Mouse (Mus musculus): ENCODE results near the gene Tbc1d30. TPM values are rescaled to one million over a fixed set of nuclear protein-coding genes. Genes with fewer than 3 reads are reported as not detected.
"Not testable (repeated sequence)": the region's sequence is repeated elsewhere in the genome, so short reads cannot be mapped to it uniquely, and the experiment has no call there.

Tbc1d30 gene
- polyA plus RNA-seq, 1 experiment from 2014 or later = 1.4 TPM

DNA sequence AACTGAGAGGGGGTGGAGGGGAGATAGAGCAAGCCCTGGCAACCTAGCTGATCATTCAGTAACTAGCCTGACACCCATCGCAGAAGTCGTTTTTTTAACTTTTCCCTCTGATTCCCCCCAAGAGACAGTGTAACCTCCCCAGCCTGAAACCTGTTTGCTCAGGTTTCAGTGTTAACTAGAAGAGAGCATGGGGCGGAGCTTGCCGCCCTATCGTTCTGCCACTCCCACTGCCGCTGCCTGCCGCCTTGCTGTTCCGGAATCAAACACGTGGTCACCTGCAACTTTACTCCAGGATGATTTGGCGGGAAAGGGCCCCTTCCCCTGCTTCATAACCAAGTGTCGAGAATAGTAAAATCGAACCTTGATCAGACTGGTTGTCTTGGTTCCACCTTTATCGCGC is 14.5 kb downstream of the Tbc1d30 start:
- H3K4me2 ChIP-seq = 0 out of 2 replicates have a peak overlapping the region, but pooled peaks have one; percentile 17
- H3K36me3 ChIP-seq; H3K27ac ChIP-seq; H3K9me3 ChIP-seq (replicated peaks); H3K9ac ChIP-seq; H3K4me1 ChIP-seq (replicated peaks); ATAC-seq (replicated peaks; ENCODE audit: insufficient number of reproducible peaks, insufficient read depth, low FRiP score, low read depth); H3K4me3 ChIP-seq; H3K27me3 ChIP-seq: not testable (repeated sequence)
- 48% methylated on average over 14 of the region's 14 CpGs for WGBS

DNA sequence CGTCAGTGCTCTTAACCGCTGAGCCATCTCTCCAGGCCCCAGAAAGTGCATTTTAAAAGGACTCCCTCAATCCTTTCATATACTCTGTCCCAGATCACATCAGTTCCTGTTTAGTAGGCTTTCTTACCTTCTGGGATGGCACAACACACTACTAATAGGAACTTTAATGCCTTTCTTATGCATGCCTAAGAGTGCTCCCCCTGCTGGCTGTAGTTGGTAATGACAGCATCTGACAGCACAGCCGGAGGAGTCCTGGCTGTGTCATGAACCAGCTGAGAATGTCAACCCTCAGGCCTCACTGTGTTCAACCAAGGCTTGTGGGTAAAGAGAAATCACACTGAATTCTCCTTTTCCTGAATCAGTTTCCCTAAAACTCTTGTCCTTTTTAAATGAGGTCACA is 16.5 kb downstream of the Tbc1d30 start:
- no peak overlapping the region for H3K27ac ChIP-seq
- H3K4me2 ChIP-seq = no peak overlapping the region
- 75% methylated on average over 3 of the region's 3 CpGs for WGBS
- H3K27me3 ChIP-seq = no peaks in the 10 kb centered on the region
- no peak for ATAC-seq (replicated peaks; ENCODE audit: insufficient number of reproducible peaks, insufficient read depth, low FRiP score, low read depth)
- no peaks in the 10 kb centered on the region; the same call in 1 of the 2 replicates for H3K36me3 ChIP-seq
- H3K9me3 ChIP-seq (replicated peaks) = no peaks in the 10 kb centered on the region
- no peak overlapping the region for H3K4me3 ChIP-seq
- H3K4me1 ChIP-seq (replicated peaks) = no peaks in the 10 kb centered on the region
- H3K9ac ChIP-seq = no peak overlapping the region

- no peak overlapping the region for H3K9ac ChIP-seq
- H3K36me3 ChIP-seq = no peaks in the 10 kb centered on the region; the same call in 1 of the 2 replicates
- H3K27me3 ChIP-seq = no peaks in the 10 kb centered on the region
- H3K4me3 ChIP-seq = no peak overlapping the region
- WGBS = 11% methylated on average over 7 of the region's 7 CpGs
- H3K9me3 ChIP-seq (replicated peaks) = no peaks in the 10 kb centered on the region
- no peak overlapping the region for H3K27ac ChIP-seq
- H3K4me2 ChIP-seq = no peak overlapping the region
- no peak for ATAC-seq (replicated peaks; ENCODE audit: insufficient number of reproducible peaks, insufficient read depth, low FRiP score, low read depth)
- no peaks in the 10 kb centered on the region for H3K4me1 ChIP-seq (replicated peaks)
These were observed 20.1 kb downstream of the Tbc1d30 start for GRCm38 (mm10) chr10:121330940-121331339.

DNA sequence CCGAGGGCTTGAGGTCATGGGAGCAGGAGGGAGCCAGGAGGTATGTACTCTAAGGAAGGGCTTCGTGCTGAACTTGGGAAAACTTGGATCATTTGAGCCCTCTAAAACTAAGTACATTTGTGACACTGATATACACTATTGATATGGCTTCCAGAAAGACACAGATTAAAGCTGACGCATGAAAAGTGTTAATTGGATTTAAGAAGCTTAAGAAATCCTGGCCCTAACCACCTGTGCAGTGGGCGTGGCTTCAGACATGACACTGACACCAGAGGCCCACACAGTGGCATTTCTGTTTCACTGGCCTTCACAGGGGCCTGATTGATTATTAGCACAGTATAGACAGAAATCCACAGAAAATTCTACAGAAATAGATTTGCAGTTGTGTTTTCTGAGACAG is 21.5 kb downstream of the Tbc1d30 start:
- 74% methylated on average over 4 of the region's 4 CpGs for WGBS
- no peak overlapping the region for H3K4me2 ChIP-seq
- H3K9ac ChIP-seq = no peak overlapping the region
- ATAC-seq (replicated peaks; ENCODE audit: insufficient number of reproducible peaks, insufficient read depth, low FRiP score, low read depth) = no peak
- H3K4me1 ChIP-seq (replicated peaks) = no peaks in the 10 kb centered on the region
- H3K4me3 ChIP-seq = no peak overlapping the region
- no peaks in the 10 kb centered on the region; the same call in 1 of the 2 replicates for H3K36me3 ChIP-seq
- no peak overlapping the region for H3K27ac ChIP-seq
- no peaks in the 10 kb centered on the region for H3K27me3 ChIP-seq
- H3K9me3 ChIP-seq (replicated peaks) = no peaks in the 10 kb centered on the region

DNA sequence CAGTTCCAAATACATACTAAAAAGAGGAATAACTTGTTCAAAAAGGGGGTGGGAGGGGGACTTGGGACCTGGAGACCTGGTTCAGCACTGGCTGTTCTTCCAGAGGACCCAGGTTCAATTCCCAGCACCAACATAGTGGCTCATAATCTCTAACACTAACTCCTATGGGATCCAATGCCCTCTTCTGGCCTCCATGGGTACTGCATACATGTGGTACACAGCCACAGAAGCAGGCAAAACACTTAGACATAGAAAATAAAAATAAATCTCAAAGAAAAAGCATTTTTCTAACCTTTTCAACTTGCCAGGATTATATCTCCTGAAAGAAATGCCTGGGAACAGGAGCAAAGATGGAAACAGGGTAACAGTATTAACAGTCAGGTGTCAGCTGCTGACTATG is 24.9 kb downstream of the Tbc1d30 start:
- Histone ChIP-seq H3K9me3 (replicated peaks) (no peaks in the 10 kb centered on the region), H3K36me3 (no peaks in the 10 kb centered on the region), H3K27ac (no peak overlapping the region), H3K9ac (no peak overlapping the region), H3K4me1 (replicated peaks) (peaks cover 3% of the 10 kb centered on the region), H3K4me2 (no peak overlapping the region), H3K4me3 (no peak overlapping the region), H3K27me3 (no peaks in the 10 kb centered on the region)
- ATAC-seq (replicated peaks; ENCODE audit: insufficient number of reproducible peaks, insufficient read depth, low FRiP score, low read depth) = no peak

DNA sequence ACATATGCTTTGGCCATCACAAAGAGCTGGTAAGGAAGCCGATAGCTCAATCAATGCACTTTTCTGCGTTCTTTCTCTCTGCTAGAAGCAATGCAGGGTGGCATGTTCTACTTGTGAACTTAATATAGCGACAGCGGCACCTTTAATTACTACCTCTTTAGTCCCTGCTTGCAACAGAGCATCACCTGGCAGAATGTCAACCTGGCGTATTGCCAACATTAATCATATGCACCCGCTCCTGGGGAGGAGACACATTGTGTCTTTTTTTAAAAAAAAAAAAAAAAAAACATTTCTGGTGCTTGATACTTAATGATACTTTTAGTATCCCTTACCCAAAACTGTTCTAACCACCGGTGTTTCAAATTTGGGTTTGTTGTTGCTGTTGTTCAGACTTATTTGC is 27.6 kb downstream of the Tbc1d30 start:
- Histone ChIP-seq H3K36me3 (no peaks in the 10 kb centered on the region), H3K27ac (no peak overlapping the region), H3K27me3 (no peaks in the 10 kb centered on the region), H3K4me1 (replicated peaks) (peaks cover 3% of the 10 kb centered on the region), H3K4me3 (no peak overlapping the region), H3K9me3 (replicated peaks) (no peaks in the 10 kb centered on the region), H3K4me2 (no peak overlapping the region), H3K9ac (no peak overlapping the region)
- ATAC-seq (replicated peaks; ENCODE audit: insufficient number of reproducible peaks, insufficient read depth, low FRiP score, low read depth) = no peak
- 64% methylated on average over 7 of the region's 7 CpGs for WGBS

DNA sequence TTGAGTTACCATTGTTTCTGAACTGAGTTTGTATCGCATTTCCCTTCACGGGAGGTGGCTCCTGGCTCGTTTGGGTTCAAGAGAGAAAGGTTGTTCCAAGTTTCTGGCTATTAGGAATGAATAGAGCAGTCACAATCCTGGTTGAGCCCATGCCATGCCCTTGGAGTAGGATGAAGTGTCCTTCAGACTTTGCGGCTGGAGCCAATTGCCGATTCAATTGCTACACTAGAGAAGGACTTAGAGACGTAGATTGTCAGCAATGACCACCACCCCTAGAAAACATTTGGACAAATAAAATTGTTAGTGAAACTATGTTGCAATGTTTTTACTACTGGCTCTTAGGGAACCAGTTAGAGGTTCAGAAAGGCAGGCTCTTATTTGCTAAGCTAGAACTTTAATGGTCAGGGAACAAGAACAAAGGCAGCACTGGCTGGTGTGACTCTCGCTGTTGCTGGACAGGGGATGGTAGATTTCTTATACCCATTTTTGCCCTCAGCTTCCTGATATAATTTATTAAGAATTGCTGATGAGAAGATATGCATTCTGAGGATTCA is 32.6 kb downstream of the Tbc1d30 start:
- no peak overlapping the region for H3K4me3 ChIP-seq
- WGBS = 70% methylated on average over 7 of the region's 7 CpGs
- no peak overlapping the region for H3K9ac ChIP-seq
- H3K27me3 ChIP-seq = 0 out of 2 replicates have a peak, but pooled peaks cover 7% of the 10 kb centered on the region
- no peak for ATAC-seq (replicated peaks; ENCODE audit: insufficient number of reproducible peaks, insufficient read depth, low FRiP score, low read depth)
- no peak overlapping the region for H3K27ac ChIP-seq
- H3K4me2 ChIP-seq = no peak overlapping the region
- H3K36me3 ChIP-seq = no peaks in the 10 kb centered on the region
- no peaks in the 10 kb centered on the region for H3K9me3 ChIP-seq (replicated peaks)
- peaks cover 11% of the 10 kb centered on the region for H3K4me1 ChIP-seq (replicated peaks)

DNA sequence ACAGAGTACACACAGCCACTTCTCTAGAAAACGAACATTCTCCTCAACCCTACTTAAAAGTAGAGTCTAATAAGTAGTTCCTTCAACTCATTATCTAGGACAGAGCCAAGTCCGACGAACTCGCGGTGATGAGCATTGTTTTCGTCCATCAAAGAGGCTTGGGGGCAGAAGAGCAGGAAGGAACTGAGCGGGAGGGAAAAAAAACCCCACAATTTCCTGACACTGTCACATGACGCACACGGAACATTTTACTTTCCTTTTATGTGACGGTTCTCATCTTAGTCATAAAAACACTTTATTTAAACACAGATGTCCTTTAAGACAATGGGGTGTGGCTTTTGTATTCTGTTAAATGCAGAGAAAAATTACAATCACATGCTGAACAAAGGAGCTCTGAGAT is 34.7 kb downstream of the Tbc1d30 start:
- Histone ChIP-seq H3K4me1 (replicated peaks) (peaks cover 8% of the 10 kb centered on the region; the same call in 1 of the 2 replicates), H3K36me3 (no peaks in the 10 kb centered on the region), H3K4me3 (no peak overlapping the region), H3K27ac (no peak overlapping the region), H3K9ac (no peak overlapping the region), H3K9me3 (replicated peaks) (no peaks in the 10 kb centered on the region), H3K27me3 (peaks cover 27% of the 10 kb centered on the region), H3K4me2 (no peak overlapping the region)
- 81% methylated on average over 10 of the region's 10 CpGs for WGBS
- ATAC-seq (replicated peaks; ENCODE audit: insufficient number of reproducible peaks, insufficient read depth, low FRiP score, low read depth) = no peak

GRCm38 (mm10) chr10:121315321-121316283 is 35.5 kb downstream of the Tbc1d30 start:
- peaks cover 34% of the 10 kb centered on the region for H3K27me3 ChIP-seq
- H3K4me1 ChIP-seq (replicated peaks) = peaks cover 13% of the 10 kb centered on the region
- H3K36me3 ChIP-seq = no peaks in the 10 kb centered on the region
- no peak overlapping the region for H3K9ac ChIP-seq
- 32% methylated on average over 27 of the region's 27 CpGs for WGBS
- no peak overlapping the region for H3K4me3 ChIP-seq
- H3K27ac ChIP-seq = no peak overlapping the region; the same call in 1 of the 2 replicates
- no peaks in the 10 kb centered on the region for H3K9me3 ChIP-seq (replicated peaks)
- no peak for ATAC-seq (replicated peaks; ENCODE audit: insufficient number of reproducible peaks, insufficient read depth, low FRiP score, low read depth)
- H3K4me2 ChIP-seq = peak overlapping the region; percentile 24

DNA sequence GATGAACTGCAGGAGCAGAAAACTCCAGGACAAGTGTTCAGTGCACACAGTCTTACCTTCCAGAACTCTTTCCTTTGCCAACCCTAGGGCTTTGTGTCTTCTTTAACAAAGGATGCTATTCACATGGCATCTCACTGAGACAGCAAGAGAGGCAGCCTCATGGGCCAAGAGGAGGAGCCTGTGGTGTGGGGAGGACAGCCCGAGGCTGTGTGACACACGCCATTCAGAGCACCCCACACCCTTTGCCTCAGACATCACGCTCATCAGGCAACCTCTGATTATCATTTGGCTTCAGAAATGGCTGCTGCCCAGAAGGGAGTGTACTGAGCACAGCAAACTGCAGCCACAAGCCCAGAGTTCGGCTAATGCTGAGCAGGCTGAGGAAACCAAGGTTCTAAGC is 36.9 kb downstream of the Tbc1d30 start:
- Histone ChIP-seq H3K27me3 (peaks cover 47% of the 10 kb centered on the region), H3K9me3 (replicated peaks) (no peaks in the 10 kb centered on the region), H3K27ac (no peak overlapping the region), H3K4me3 (no peak overlapping the region), H3K4me1 (replicated peaks) (peaks cover 24% of the 10 kb centered on the region), H3K36me3 (no peaks in the 10 kb centered on the region), H3K9ac (no peak overlapping the region), H3K4me2 (no peak overlapping the region)
- no peak for ATAC-seq (replicated peaks; ENCODE audit: insufficient number of reproducible peaks, insufficient read depth, low FRiP score, low read depth)
- WGBS = 64% methylated on average over 4 of the region's 4 CpGs

DNA sequence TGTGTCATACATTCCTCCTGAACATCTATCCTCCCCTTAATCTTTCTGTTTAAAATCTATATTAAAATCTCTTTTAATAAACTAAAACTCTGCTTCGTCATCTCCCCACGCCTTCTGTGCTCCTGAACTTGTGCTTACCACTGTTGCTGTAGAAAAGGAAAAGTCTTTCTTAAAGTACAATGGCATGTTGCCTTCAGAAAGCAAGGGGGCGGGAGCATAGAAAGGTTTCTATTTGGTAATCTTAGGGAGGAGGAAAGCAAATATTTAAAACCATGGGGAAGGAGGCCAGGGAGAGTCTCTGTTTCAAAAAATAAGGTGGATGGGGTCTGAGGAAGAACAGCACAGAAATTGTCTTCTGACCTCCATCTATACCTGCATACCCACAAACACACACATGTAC is 38.0 kb downstream of the Tbc1d30 start:
- Histone ChIP-seq H3K27ac (no peak overlapping the region), H3K27me3 (peaks cover 56% of the 10 kb centered on the region), H3K4me2 (no peak overlapping the region), H3K9me3 (replicated peaks) (no peaks in the 10 kb centered on the region), H3K9ac (no peak overlapping the region), H3K36me3 (no peaks in the 10 kb centered on the region), H3K4me3 (no peak overlapping the region), H3K4me1 (replicated peaks) (peaks cover 24% of the 10 kb centered on the region)
- 87% methylated on average over 3 of the region's 3 CpGs for WGBS
- ATAC-seq (replicated peaks; ENCODE audit: insufficient number of reproducible peaks, insufficient read depth, low FRiP score, low read depth) = no peak

All from heart, embryonic 15.5 days (tissue).